Mouse (Mus musculus) forebrain, embryonic 10.5 days (tissue): Measurements from ENCODE around the gene Plek. TPM values are rescaled to one million over a fixed set of nuclear protein-coding genes. Genes with fewer than 3 reads are reported as not detected.

Source experiments
- DNase-seq: peaks from one replicate; pipeline ENCODE4 v3.0.0-alpha.2; 2017; ENCODE audit warnings: low spot score; ENCODE audit errors: extremely low spot score
- H3K27ac ChIP-seq: fragments of 300-500 bp; sonication (generic); 2 replicates; pipeline ENCODE4 v1.5.1; 2016; ENCODE audit warnings: mild to moderate bottlenecking
- H3K27me3 ChIP-seq: fragments of 300-500 bp; sonication (generic); 2 replicates; pipeline ENCODE4 v1.6.1; 2016; ENCODE audit warnings: mild to moderate bottlenecking; ENCODE audit not compliant: poor library complexity, severe bottlenecking
- H3K36me3 ChIP-seq: fragments of 300-500 bp; sonication (generic); replicated peaks from 2 replicates; pipeline ENCODE4 v1.6.1; 2016; ENCODE audit warnings: mild to moderate bottlenecking, moderate library complexity
- H3K4me1 ChIP-seq: fragments of 300-500 bp; sonication (generic); 2 replicates; pipeline ENCODE4 v1.6.1; 2016
- H3K4me3 ChIP-seq: fragments of 300-500 bp; sonication (generic); 2 replicates; pipeline ENCODE4 v1.5.1; 2016; ENCODE audit warnings: mild to moderate bottlenecking, moderate library complexity
- H3K9me3 ChIP-seq: fragments of 300-500 bp; sonication (generic); 2 replicates; pipeline ENCODE4 v1.6.1; 2016; ENCODE audit warnings: mild to moderate bottlenecking, moderate library complexity
- WGBS: fragments of 180-500 bp; shearing (Covaris S2); methylation state at CpG from one replicate; pipeline ENCODE4 v1.1.7; 2016; 5-methylcytosine and 5-hydroxymethylcytosine counted together
- polyA plus RNA-seq: library from polyadenylated mRNA; unstranded; fragments of >200 nt; fragmentation: Nextera tagmentation; extraction: Ambion mirVana; gene quantifications from 2 replicates; pipeline ENCODE4 v1.2.1, GENCODE M21; 2016

The Plek gene
- polyA plus RNA-seq, 1 experiment from 2014 or later: 5.4 TPM

- DNase-seq: no peak
- Histone ChIP-seq H3K27me3 (no peaks in the 10 kb centered on the region), H3K4me3 (no peak overlapping the region), H3K36me3 (no peaks in the 10 kb centered on the region), H3K4me1 (no peaks in the 10 kb centered on the region), H3K27ac (no peak overlapping the region), H3K9me3 (no peaks in the 10 kb centered on the region)
- WGBS: 85% methylated on average over 6 of the region's 6 CpGs
Measured at GRCm38 (mm10) chr11:16992880-16993279, 59.3 kb downstream of the Plek start.

- 90% methylated on average over 5 of the region's 5 CpGs for WGBS
- no peak overlapping the region for H3K27ac ChIP-seq
- no peaks in the 10 kb centered on the region for H3K4me1 ChIP-seq
- no peak for DNase-seq
- no peaks in the 10 kb centered on the region for H3K9me3 ChIP-seq
- H3K36me3 ChIP-seq: no peaks in the 10 kb centered on the region
- no peak overlapping the region for H3K4me3 ChIP-seq
- no peaks in the 10 kb centered on the region for H3K27me3 ChIP-seq
Measured at GRCm38 (mm10) chr11:16989885-16990284, 62.3 kb downstream of the Plek start.

- Histone ChIP-seq H3K9me3 (no peaks in the 10 kb centered on the region), H3K4me3 (no peak overlapping the region), H3K27me3 (no peaks in the 10 kb centered on the region), H3K27ac (no peak overlapping the region), H3K36me3 (no peaks in the 10 kb centered on the region), H3K4me1 (no peaks in the 10 kb centered on the region)
- WGBS: 88% methylated on average over 6 of the region's 6 CpGs
- DNase-seq: no peak
Measured at GRCm38 (mm10) chr11:16987745-16988328, 64.3 kb downstream of the Plek start.

- Histone ChIP-seq H3K4me1 (no peaks in the 10 kb centered on the region), H3K4me3 (no peak overlapping the region), H3K27ac (no peak overlapping the region), H3K9me3 (no peaks in the 10 kb centered on the region), H3K36me3 (no peaks in the 10 kb centered on the region), H3K27me3 (no peaks in the 10 kb centered on the region)
- 85% methylated on average over 7 of the region's 7 CpGs for WGBS
- no peak for DNase-seq
Measured at GRCm38 (mm10) chr11:16986550-16987187, 65.5 kb downstream of the Plek start.

DNA sequence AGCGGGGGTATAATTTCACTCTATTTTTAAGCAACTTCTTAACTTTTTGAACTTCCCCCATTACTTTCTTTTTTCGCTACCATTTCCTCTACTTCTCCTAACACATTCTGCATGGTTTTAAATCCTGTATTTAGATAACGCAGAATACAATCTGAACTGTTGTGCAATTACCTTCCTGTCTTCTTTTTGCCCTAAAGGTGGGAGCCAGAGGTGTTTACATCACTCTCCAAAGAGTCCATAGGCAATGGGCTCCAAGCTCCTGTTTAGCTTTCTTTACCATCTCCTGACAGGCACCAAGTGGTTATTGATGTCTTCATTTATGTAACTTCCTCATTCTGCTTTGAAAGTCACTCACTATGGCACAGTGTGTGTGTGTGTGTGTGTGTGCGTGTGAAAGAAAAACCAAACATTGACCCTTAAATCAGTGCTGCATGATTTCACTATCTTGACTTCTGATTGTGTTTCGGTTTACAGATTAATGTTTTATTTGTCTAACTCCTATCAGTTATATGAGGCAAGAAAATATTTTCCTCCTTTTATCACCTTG is 73.9 kb downstream of the Plek start:
- no peak overlapping the region for H3K27ac ChIP-seq
- DNase-seq: no peak
- WGBS: 91% methylated on average over 5 of the region's 5 CpGs

DNA sequence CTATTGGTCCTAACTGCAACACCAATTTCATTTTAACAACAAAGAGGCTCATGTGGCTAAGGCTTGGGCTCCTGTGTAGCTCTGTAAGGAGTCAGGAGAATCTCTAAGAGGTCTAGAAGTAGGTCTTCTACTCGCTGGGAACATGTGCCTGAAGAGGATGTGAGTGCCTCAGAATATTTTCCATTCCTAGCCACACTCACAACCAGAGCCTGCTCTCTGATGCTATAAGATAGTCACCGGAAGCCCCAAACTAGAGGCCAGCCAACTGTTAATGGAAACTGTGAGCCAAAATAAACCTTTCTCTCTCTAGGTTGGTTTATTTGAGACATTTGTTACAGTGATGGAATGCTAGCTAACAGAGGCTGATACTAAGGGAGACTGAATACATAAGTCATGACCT is 74.6 kb downstream of the Plek start:
- 69% methylated on average over 2 of the region's 2 CpGs for WGBS
- Histone ChIP-seq H3K4me1 (no peaks in the 10 kb centered on the region), H3K27ac (no peak overlapping the region), H3K36me3 (no peaks in the 10 kb centered on the region), H3K9me3 (no peaks in the 10 kb centered on the region), H3K4me3 (no peak overlapping the region), H3K27me3 (no peaks in the 10 kb centered on the region)
- no peak for DNase-seq

More for the DNA sequence above, 73.9 kb downstream of the Plek start:
- no peaks in the 10 kb centered on the region for H3K36me3 ChIP-seq
- no peaks in the 10 kb centered on the region for H3K27me3 ChIP-seq
- H3K4me3 ChIP-seq: no peak overlapping the region
- no peaks in the 10 kb centered on the region for H3K9me3 ChIP-seq
- no peaks in the 10 kb centered on the region for H3K4me1 ChIP-seq

GRCm38 (mm10) chr11:16976937-16977336 is 75.2 kb downstream of the Plek start:
- Histone ChIP-seq H3K27me3 (no peaks in the 10 kb centered on the region), H3K27ac (no peak overlapping the region), H3K9me3 (no peaks in the 10 kb centered on the region), H3K36me3 (no peaks in the 10 kb centered on the region), H3K4me1 (no peaks in the 10 kb centered on the region), H3K4me3 (no peak overlapping the region)
- no peak for DNase-seq
- 89% methylated on average over 4 of the region's 4 CpGs for WGBS

DNA sequence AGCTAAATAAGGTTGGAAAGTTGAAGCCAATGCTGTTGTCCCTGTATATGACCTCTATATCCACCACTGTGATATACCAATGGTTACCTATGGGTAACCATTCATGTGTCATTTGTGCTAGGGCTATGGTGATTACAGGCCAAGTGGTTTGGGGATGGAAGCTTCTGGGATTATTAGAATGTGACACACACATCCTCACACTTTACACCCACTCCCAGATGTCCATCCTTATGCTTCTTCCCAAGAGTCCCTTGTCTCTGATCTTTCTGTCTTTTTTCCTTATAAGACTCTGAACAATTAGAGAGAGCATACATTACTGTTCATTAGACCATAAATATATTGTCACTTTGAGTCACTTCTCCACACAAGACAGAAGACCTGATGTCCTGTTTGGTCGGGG is 79.1 kb downstream of the Plek start:
- Histone ChIP-seq H3K36me3 (no peaks in the 10 kb centered on the region), H3K9me3 (no peaks in the 10 kb centered on the region), H3K27me3 (no peaks in the 10 kb centered on the region), H3K27ac (no peak overlapping the region), H3K4me3 (no peak overlapping the region), H3K4me1 (no peaks in the 10 kb centered on the region)
- 73% methylated on average over 1 of the region's 1 CpGs for WGBS
- no peak for DNase-seq

DNA sequence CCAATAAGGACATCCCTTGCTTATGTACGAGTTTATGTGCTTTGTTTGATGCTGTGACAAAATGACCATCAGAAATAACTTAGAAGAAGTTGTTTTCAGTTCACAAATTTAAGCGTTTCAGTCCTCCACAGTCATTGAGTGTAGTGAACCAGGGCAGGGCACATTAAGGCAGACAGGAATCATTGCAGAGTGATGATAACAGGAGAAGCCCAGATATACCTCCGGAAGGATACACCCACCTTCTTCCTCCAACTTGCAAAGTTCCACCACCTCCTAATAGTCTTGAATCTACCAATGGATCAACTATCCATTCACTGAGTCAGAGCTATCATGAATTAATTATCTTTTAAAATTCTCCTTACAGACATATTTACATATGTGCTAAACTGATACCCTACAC is 80.2 kb downstream of the Plek start:
- Histone ChIP-seq H3K4me3 (no peak overlapping the region), H3K4me1 (no peaks in the 10 kb centered on the region), H3K27ac (no peak overlapping the region), H3K36me3 (no peaks in the 10 kb centered on the region), H3K27me3 (no peaks in the 10 kb centered on the region), H3K9me3 (no peaks in the 10 kb centered on the region)
- 91% methylated on average over 3 of the region's 3 CpGs for WGBS
- DNase-seq: no peak

DNA sequence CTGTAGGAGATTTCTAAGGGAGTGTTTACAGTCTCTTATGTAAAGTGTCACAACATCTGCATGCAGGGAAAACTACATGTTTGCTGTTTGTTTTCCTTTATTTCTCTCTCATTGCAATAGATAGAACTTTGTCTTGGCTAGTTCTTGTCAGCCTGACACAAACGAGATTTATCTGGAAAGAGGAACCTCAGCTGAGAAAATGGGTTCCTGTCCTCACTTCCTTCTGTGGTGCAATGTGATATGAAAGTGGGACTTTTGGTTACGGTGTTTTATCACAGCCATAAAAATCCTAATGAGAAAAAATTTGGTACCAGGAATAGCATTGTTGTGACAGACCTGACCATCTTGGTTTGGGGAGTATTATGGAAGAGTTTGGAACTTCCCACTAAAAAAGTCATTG is 82.5 kb downstream of the Plek start:
- H3K4me1 ChIP-seq: no peaks in the 10 kb centered on the region
- no peak for DNase-seq
- WGBS: 76% methylated on average over 2 of the region's 2 CpGs
- H3K36me3 ChIP-seq: no peaks in the 10 kb centered on the region
- no peak overlapping the region for H3K27ac ChIP-seq
- H3K9me3 ChIP-seq: no peaks in the 10 kb centered on the region
- H3K4me3 ChIP-seq: no peak overlapping the region
- no peaks in the 10 kb centered on the region for H3K27me3 ChIP-seq

DNA sequence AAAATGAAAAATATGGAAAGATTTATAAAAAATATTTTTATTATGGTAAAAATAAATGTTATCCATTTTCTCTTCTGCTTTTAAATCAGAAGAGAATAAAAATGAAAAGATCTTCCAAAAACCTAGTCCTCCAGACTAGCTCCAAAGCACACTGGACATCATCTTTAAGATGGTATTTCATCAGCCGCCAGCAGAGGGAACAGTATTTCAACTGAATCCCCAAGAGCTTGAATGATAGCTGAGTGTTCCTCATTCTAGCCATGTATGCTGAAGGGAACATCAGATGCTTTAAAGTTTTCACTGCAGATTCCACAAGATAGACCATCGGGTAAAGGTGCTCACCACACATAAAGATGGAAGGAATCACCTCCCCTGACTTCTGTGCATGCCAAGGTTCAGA is 84.4 kb downstream of the Plek start:
- DNase-seq: no peak
- no peak overlapping the region for H3K4me3 ChIP-seq
- WGBS: 47% methylated on average over 2 of the region's 2 CpGs
- no peaks in the 10 kb centered on the region for H3K9me3 ChIP-seq
- no peak overlapping the region for H3K27ac ChIP-seq
- H3K36me3 ChIP-seq: no peaks in the 10 kb centered on the region
- H3K27me3 ChIP-seq: no peaks in the 10 kb centered on the region
- H3K4me1 ChIP-seq: no peaks in the 10 kb centered on the region

DNA sequence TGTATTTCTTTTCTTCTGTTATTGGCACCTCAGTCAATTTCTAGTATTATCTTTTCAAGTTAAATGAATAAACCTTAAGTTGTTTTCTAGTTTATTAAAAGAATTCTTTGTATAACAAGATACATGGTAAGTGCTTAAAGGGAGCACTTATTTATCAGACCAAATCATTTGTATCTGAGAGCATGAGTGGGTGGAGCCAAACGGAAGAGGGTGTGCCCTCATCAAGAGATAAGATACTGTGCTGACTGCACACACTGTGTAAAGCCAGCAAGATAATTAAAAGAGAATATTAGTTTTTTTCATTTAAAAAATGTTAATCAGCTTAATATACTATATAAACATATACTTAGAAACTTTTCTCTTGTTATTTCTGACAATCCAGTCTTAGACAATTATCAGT is 93.7 kb downstream of the Plek start:
- no peaks in the 10 kb centered on the region for H3K9me3 ChIP-seq
- 91% methylated on average over 1 of the region's 1 CpGs for WGBS
- H3K36me3 ChIP-seq: peaks cover 32% of the 10 kb centered on the region
- no peak for DNase-seq
- H3K27ac ChIP-seq: no peak overlapping the region
- no peak overlapping the region for H3K4me3 ChIP-seq
- no peaks in the 10 kb centered on the region for H3K4me1 ChIP-seq
- no peaks in the 10 kb centered on the region for H3K27me3 ChIP-seq

- no peak for DNase-seq
- 88% methylated on average over 6 of the region's 6 CpGs for WGBS
- Histone ChIP-seq H3K27ac (no peak overlapping the region), H3K27me3 (no peaks in the 10 kb centered on the region), H3K36me3 (peaks cover 40% of the 10 kb centered on the region), H3K4me1 (peaks cover 5% of the 10 kb centered on the region), H3K4me3 (no peak overlapping the region), H3K9me3 (no peaks in the 10 kb centered on the region)
Measured at GRCm38 (mm10) chr11:16957030-16957429, 95.2 kb downstream of the Plek start.
